Mouse (Mus musculus): Measurements from ENCODE around the gene Pecam1.
"Not testable (repeated sequence)": the region's sequence is repeated elsewhere in the genome, so short reads cannot be mapped to it uniquely, and the experiment has no call there.

Pecam1 gene

GRCm38 (mm10) chr11:106750121-106750751 is at the start of gene Pecam1:
Gene Pecam1, minus strand, starts transcription at chr11:106750628.
- DNase-seq: peak; percentile 63 to 65

GRCm38 (mm10) chr11:106795679-106796078 is 45.3 kb upstream of the Pecam1 start:
- no peak for DNase-seq

GRCm38 (mm10) chr11:106793846-106794245 is 43.4 kb upstream of the Pecam1 start:
- DNase-seq: peak; percentile 31 to 44

GRCm38 (mm10) chr11:106789649-106790048 is 39.2 kb upstream of the Pecam1 start:
- no peak for DNase-seq

- peak; percentile 98 for DNase-seq
Observed at GRCm38 (mm10) chr11:106788775-106789459, 38.5 kb upstream of the Pecam1 start, which contains the start of the genes Ddx5 and Cep95. Gene Ddx5, minus strand, starts transcription at chr11:106789185. Gene Cep95, plus strand, starts transcription at chr11:106789252.

GRCm38 (mm10) chr11:106788026-106788774 is 37.8 kb upstream of the Pecam1 start:
- DNase-seq: peak; percentile 99

- DNase-seq: peak; percentile 90 to 91
Observed at GRCm38 (mm10) chr11:106787131-106788025, 37.0 kb upstream of the Pecam1 start.

- no peak for DNase-seq
Observed at GRCm38 (mm10) chr11:106785043-106785442, 34.6 kb upstream of the Pecam1 start.

- no peak for DNase-seq
Observed at GRCm38 (mm10) chr11:106784476-106784875, 34.0 kb upstream of the Pecam1 start.

- peak; percentile 28 to 39 for DNase-seq
Observed at GRCm38 (mm10) chr11:106782841-106783764, 32.7 kb upstream of the Pecam1 start.

- DNase-seq: not testable (repeated sequence)
Observed at GRCm38 (mm10) chr11:106782271-106782670, 31.8 kb upstream of the Pecam1 start.

GRCm38 (mm10) chr11:106780590-106781220 is 30.3 kb upstream of the Pecam1 start:
- DNase-seq: peak in 1 of 2 experiments; percentile 32

GRCm38 (mm10) chr11:106780089-106780425 is 29.6 kb upstream of the Pecam1 start:
- no peak for DNase-seq

- DNase-seq: peak; percentile 96 to 97
Observed at GRCm38 (mm10) chr11:106779388-106780088, 29.1 kb upstream of the Pecam1 start, which contains the start of gene Polg2. Gene Polg2, minus strand, starts transcription at chr11:106779537.

- no peak for DNase-seq
Observed at GRCm38 (mm10) chr11:106778589-106779387, 28.4 kb upstream of the Pecam1 start.

- DNase-seq: no peak
Observed at GRCm38 (mm10) chr11:106778132-106778531, 27.7 kb upstream of the Pecam1 start.

GRCm38 (mm10) chr11:106777395-106777794 is 27.0 kb upstream of the Pecam1 start:
- DNase-seq: no peak

GRCm38 (mm10) chr11:106776960-106777359 is 26.5 kb upstream of the Pecam1 start:
- DNase-seq: no peak

GRCm38 (mm10) chr11:106773061-106773460 is 22.6 kb upstream of the Pecam1 start:
- DNase-seq: no peak
